Mouse (Mus musculus): ENCODE measurements at regions not wholly inside any gene's neighbourhood (a gene's known extent, or its start where the extent isn't known, plus 50 kb on each side); places are given as distances from the start of the nearest gene placed in this dataset.

- TF ChIP-seq CTCF (conservative IDR thresholded peaks at IDR 0.05; ENCODE audit: low read length): no peak
- TF ChIP-seq POU5F1 (IDR thresholded peaks at IDR 0.05; ENCODE audit: borderline replicate concordance, low read length): no peak
These were observed 167.3 kb upstream of the Fndc3a start for GRCm38 (mm10) chr14:72877132-72877531.

All from E14TG2a.4 (cell line).